Mouse (Mus musculus) lung, adult 2 months (tissue): ENCODE results near the gene Slc38a4. TPM values are rescaled to one million over a fixed set of nuclear protein-coding genes. Genes with fewer than 3 reads are reported as not detected.

Source experiments
- DNase-seq: peaks from one replicate; pipeline ENCODE4 v3.0.0; 2022
- H3K4me1 ChIP-seq: fragments of 200-500 bp; 2 replicates; pipeline ENCODE4 v1.6.1; 2011; ENCODE audit warnings: low read length; ENCODE audit not compliant: control insufficient read depth, insufficient read depth
- H3K4me3 ChIP-seq: fragments of 200-500 bp; replicated peaks from 2 replicates; pipeline ENCODE3; 2011; ENCODE audit warnings: low read depth, mild to moderate bottlenecking, control low read depth, low read length; ENCODE audit errors: extremely low read depth
- CTCF ChIP-seq: fragments of 200-500 bp; IDR thresholded peaks from 2 replicates; pipeline ENCODE4 v1.5.1; 2011; ENCODE audit warnings: mild to moderate bottlenecking, low read length, control low read depth; ENCODE audit not compliant: insufficient read depth
- POLR2A ChIP-seq: fragments of 200-500 bp; IDR thresholded peaks from 2 replicates; pipeline ENCODE4 v1.6.1; 2011; ENCODE audit warnings: low read depth, mild to moderate bottlenecking, control low read depth, low read length, borderline replicate concordance; ENCODE audit errors: extremely low read depth
- WGBS: fragments of 180-500 bp; shearing (Covaris S2); methylation state at CpG from one replicate; pipeline ENCODE4 v1.1.7; 2018; 5-methylcytosine and 5-hydroxymethylcytosine counted together
- polyA plus RNA-seq: library from polyadenylated mRNA; depleted of rRNA; stranded (reverse); fragments of >200 nt; gene quantifications from 2 replicates; pipeline ENCODE4 v1.2.3, GENCODE M21; 2012

Gene Slc38a4
- polyA plus RNA-seq, 1 experiment, result 6.7 TPM

- TF ChIP-seq CTCF (no peak), POLR2A (no peak)
- Histone ChIP-seq H3K4me3 (no peak overlapping the region), H3K4me1 (no peaks in the 10 kb centered on the region)
- no peak for DNase-seq
- 59% methylated on average over 13 of the region's 13 CpGs for WGBS
These were observed 17.4 kb upstream of the Slc38a4 start for GRCm38 (mm10) chr15:97072859-97073826.

GRCm38 (mm10) chr15:97067340-97068136 is 11.8 kb upstream of the Slc38a4 start:
- DNase-seq, result no peak
- no peak overlapping the region for H3K4me3 ChIP-seq
- WGBS, result 38% methylated on average over 8 of the region's 8 CpGs
- H3K4me1 ChIP-seq, result no peaks in the 10 kb centered on the region
- TF ChIP-seq CTCF (no peak), POLR2A (no peak)

GRCm38 (mm10) chr15:97066937-97067336 is 11.2 kb upstream of the Slc38a4 start:
- 27% methylated on average over 5 of the region's 5 CpGs for WGBS
- Histone ChIP-seq H3K4me1 (no peaks in the 10 kb centered on the region), H3K4me3 (no peak overlapping the region)
- no peak for TF ChIP-seq CTCF
- no peak for TF ChIP-seq POLR2A
- DNase-seq, result no peak

- Histone ChIP-seq H3K4me3 (no peak overlapping the region), H3K4me1 (no peaks in the 10 kb centered on the region)
- TF ChIP-seq CTCF (no peak), POLR2A (no peak)
- 91% methylated on average over 5 of the region's 5 CpGs for WGBS
- DNase-seq, result no peak
These were observed 7.5 kb upstream of the Slc38a4 start for GRCm38 (mm10) chr15:97063211-97063610.

GRCm38 (mm10) chr15:97060973-97061372 is 5.2 kb upstream of the Slc38a4 start:
- TF ChIP-seq CTCF, result no peak
- TF ChIP-seq POLR2A, result no peak
- 82% methylated on average over 8 of the region's 8 CpGs for WGBS
- DNase-seq, result no peak
- Histone ChIP-seq H3K4me3 (no peak overlapping the region), H3K4me1 (no peaks in the 10 kb centered on the region)

GRCm38 (mm10) chr15:97060571-97060970 is 4.8 kb upstream of the Slc38a4 start:
- DNase-seq, result no peak
- WGBS, result 91% methylated on average over 6 of the region's 6 CpGs
- Histone ChIP-seq H3K4me3 (no peak overlapping the region), H3K4me1 (no peaks in the 10 kb centered on the region)
- no peak for TF ChIP-seq CTCF

GRCm38 (mm10) chr15:97060102-97060501 is 4.3 kb upstream of the Slc38a4 start:
- DNase-seq, result no peak
- TF ChIP-seq POLR2A (no peak), CTCF (no peak)
- WGBS, result 83% methylated on average over 14 of the region's 14 CpGs
- H3K4me1 ChIP-seq, result no peaks in the 10 kb centered on the region
- H3K4me3 ChIP-seq, result no peak overlapping the region

GRCm38 (mm10) chr15:97059071-97060041 is 3.6 kb upstream of the Slc38a4 start:
- no peak for DNase-seq
- Histone ChIP-seq H3K4me1 (no peaks in the 10 kb centered on the region), H3K4me3 (no peak overlapping the region)
- 73% methylated on average over 24 of the region's 24 CpGs for WGBS
- TF ChIP-seq CTCF (no peak), POLR2A (no peak)
